In genomic region chr19:11770205-11770892, GRCm38 (mm10) we compare ENCODE assay signal across 8 mouse cellular contexts. TPM values are rescaled to one million over a fixed set of nuclear protein-coding genes. Genes with fewer than 3 reads are reported as not detected.
DNase-seq lines count a peak whose midpoint lies in the region; ATAC-seq and TF ChIP-seq lines count a peak whose summit lies in the region.

TSS of gene Mrpl16 (plus strand) at chr19:11770391.

- peak; percentile 69 for ATAC-seq in activated CD4-positive, CD25-positive, alpha-beta regulatory T cell, adult 4 months

- peak within 1 kb of the TSS; percentile 67 for H3K4me3 ChIP-seq in cortical plate, adult 2 months (ENCODE audit: insufficient read depth, low read length)
- H3K4me3 ChIP-seq in megakaryocyte, embryonic 14.5 days (replicated peaks) = peak within 1 kb of the TSS; percentile 93

- peaks cover 32% of the 10 kb centered on the region for H3K36me3 ChIP-seq in megakaryocyte, embryonic 14.5 days (replicated peaks; ENCODE audit: low read length)

- no peaks in the 10 kb centered on the region; the same call in 1 of the 2 replicates for H3K4me1 ChIP-seq in cortical plate, adult 2 months (ENCODE audit: control insufficient read depth, insufficient read depth, low read length)
- H3K4me1 ChIP-seq in megakaryocyte, embryonic 14.5 days = peaks cover 37% of the 10 kb centered on the region

- H3K27ac ChIP-seq in cortical plate, adult 2 months (ENCODE audit: insufficient read depth, low read length) = no peak within 1 kb of the TSS

- peak; percentile 67 for TF ChIP-seq POLR2A in cortical plate, adult 2 months (IDR thresholded peaks at IDR 0.05; ENCODE audit: extremely low read depth, insufficient read depth, low read length)

- H3K9me3 ChIP-seq in megakaryocyte, embryonic 14.5 days = no peaks in the 10 kb centered on the region

- no peaks in the 10 kb centered on the region for H3K27me3 ChIP-seq in megakaryocyte, embryonic 14.5 days (replicated peaks)

- no peak for TF ChIP-seq CTCF in cortical plate, adult 2 months (IDR thresholded peaks at IDR 0.05; ENCODE audit: extremely low read depth, insufficient read depth, low read length)

- peak; percentile 80 to 83 for DNase-seq in gastrocnemius, adult 8-10 months (ENCODE audit: low spot score in 2 of 2)
- peak; percentile 96 for DNase-seq in hindlimb bud, embryonic 11.5 days (ENCODE audit: extremely low spot score, low read depth, low spot score)
- DNase-seq in left cerebral cortex, adult 8-10 months (ENCODE audit: low spot score in 2 of 2) = peak; percentile 79 to 84
- DNase-seq in right cerebral cortex, postnatal 10 days (ENCODE audit: low spot score in 2 of 2) = peak; percentile 92 to 93
- peak; percentile 80 for DNase-seq in urinary bladder, postnatal 25 days (ENCODE audit: low spot score)

RNA-seq across cellular contexts. Expression of gene Mrpl16, which starts in this region (rescaled TPM):
- 10 to 100 TPM; 51.5 to 52.4 TPM for polyA plus RNA-seq in activated CD4-positive, CD25-positive, alpha-beta regulatory T cell, adult 4 months (2017; shearing (Covaris generic))
- polyA plus RNA-seq in cortical plate, adult 2 months (2012; rRNA removed) = 38.9 and 39.5 TPM in 2 replicates
- total RNA-seq in gastrocnemius, adult 8-10 months (2022) = 10 to 100 TPM; 57.8 to 69.5 (median 61.5) TPM
- total RNA-seq in left cerebral cortex, adult 8-10 months (2022) = 10 to 100 TPM; 36.1 to 45.6 (median 42.7) TPM
- polyA plus RNA-seq in megakaryocyte, embryonic 14.5 days (2012; ENCODE audit: insufficient read depth, low replicate concordance) = 10.5 TPM in 1 of 2 replicates, not detected in the other
